Mouse (Mus musculus) liver, embryonic 12.5 days (tissue): Measurements from ENCODE around the gene Nbr1. TPM values are rescaled to one million over a fixed set of nuclear protein-coding genes. Genes with fewer than 3 reads are reported as not detected.

Experiments
- ATAC-seq: fragments of 200-750 bp; cut with Nextera tagmentation; 2 replicates; pipeline ENCODE4 v1.8.0; 2017; ENCODE audit warnings: moderate number of reproducible peaks, mild to moderate bottlenecking, moderate library complexity
- H3K27ac ChIP-seq: fragments of 300-500 bp; sonication (generic); 2 replicates; pipeline ENCODE4 v1.5.1; 2016; ENCODE audit warnings: mild to moderate bottlenecking
- H3K27me3 ChIP-seq: fragments of 300-500 bp; sonication (generic); replicated peaks from 2 replicates; pipeline ENCODE4 v1.6.1; 2016; ENCODE audit warnings: mild to moderate bottlenecking, moderate library complexity
- H3K36me3 ChIP-seq: fragments of 300-500 bp; sonication (generic); 2 replicates; pipeline ENCODE4 v1.6.1; 2016; ENCODE audit warnings: mild to moderate bottlenecking, moderate library complexity
- H3K4me1 ChIP-seq: fragments of 300-500 bp; sonication (generic); 2 replicates; pipeline ENCODE4 v1.6.1; 2016
- H3K4me2 ChIP-seq: fragments of 300-500 bp; sonication (generic); 2 replicates; pipeline ENCODE4 v1.6.1; 2016; ENCODE audit warnings: mild to moderate bottlenecking, moderate library complexity
- H3K4me3 ChIP-seq: fragments of 300-500 bp; sonication (generic); 2 replicates; pipeline ENCODE4 v1.5.1; 2016; ENCODE audit warnings: mild to moderate bottlenecking, moderate library complexity
- H3K9ac ChIP-seq: fragments of 300-500 bp; sonication (generic); 2 replicates; pipeline ENCODE4 v1.6.1; 2016; ENCODE audit warnings: mild to moderate bottlenecking, moderate library complexity
- H3K9me3 ChIP-seq: fragments of 300-500 bp; sonication (generic); replicated peaks from 2 replicates; pipeline ENCODE4 v1.6.1; 2016; ENCODE audit warnings: mild to moderate bottlenecking, moderate library complexity
- WGBS: fragments of 180-500 bp; shearing (Covaris S2); methylation state at CpG from one replicate; pipeline ENCODE4 v1.1.7; 2016; ENCODE audit not compliant: insufficient replicate concordance; 5-methylcytosine and 5-hydroxymethylcytosine counted together
- polyA plus RNA-seq: library from polyadenylated mRNA; unstranded; fragments of >200 nt; fragmentation: Nextera tagmentation; extraction: Ambion mirVana; gene quantifications from 2 replicates; pipeline ENCODE4 v1.2.1, GENCODE M21; 2016

Gene Nbr1
- 45.1 and 47.9 TPM in 2 replicates for polyA plus RNA-seq

DNA sequence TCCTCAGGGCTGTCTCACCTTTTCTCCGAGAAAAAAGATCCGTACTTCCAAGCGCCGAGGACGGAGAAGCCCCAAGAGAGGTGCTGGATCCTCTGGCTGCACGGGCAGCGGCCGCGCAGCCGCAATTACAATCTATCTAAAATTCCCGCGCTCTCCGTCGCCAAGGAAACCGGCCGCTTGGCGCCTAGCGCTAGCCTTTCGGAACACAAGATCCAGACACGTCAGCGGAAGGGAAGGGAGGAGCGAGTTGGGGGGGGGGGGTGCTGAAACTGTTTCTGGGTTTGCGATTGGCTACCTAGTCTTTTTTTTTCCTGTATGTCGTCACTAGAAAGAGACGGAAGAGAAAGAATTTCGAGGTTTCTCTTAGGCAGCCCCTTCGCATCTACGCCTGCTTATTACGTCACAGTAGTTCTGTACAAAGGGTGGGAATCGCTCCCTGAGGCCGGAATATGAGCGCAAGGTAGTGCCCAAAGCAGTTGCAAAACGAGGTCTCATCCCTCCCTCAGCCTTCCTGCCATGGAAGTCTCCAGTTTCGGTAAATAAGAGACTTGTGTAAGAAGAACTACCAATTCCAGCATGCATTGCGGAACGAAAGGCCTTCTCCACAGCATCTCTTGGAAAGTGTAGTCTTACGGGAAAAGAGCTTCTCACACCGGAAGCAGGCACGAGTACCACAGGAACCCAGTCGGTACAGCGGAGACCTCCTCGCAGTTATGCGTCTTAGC is at the start of gene Nbr1, which contains the start of gene Brca1:
TSS of gene Nbr1 (plus strand) at position 399 of the 725 bp plus-strand sequence.
TSS of gene Brca1 (minus strand) at position 205 of the 725 bp plus-strand sequence.
- WGBS, result 2% methylated on average over 43 of the region's 43 CpGs
- Histone ChIP-seq H3K9ac (peak within 1 kb of the TSS; percentile 89), H3K4me3 (peak within 1 kb of the TSS; percentile 74), H3K4me2 (peak within 1 kb of the TSS; percentile 85), H3K4me1 (peaks cover 31% of the 10 kb centered on the region), H3K36me3 (peaks cover 51% of the 10 kb centered on the region), H3K27ac (peak within 1 kb of the TSS; percentile 93), H3K9me3 (no peaks in the 10 kb centered on the region), H3K27me3 (no peaks in the 10 kb centered on the region)
- peak; percentile 74 for ATAC-seq

DNA sequence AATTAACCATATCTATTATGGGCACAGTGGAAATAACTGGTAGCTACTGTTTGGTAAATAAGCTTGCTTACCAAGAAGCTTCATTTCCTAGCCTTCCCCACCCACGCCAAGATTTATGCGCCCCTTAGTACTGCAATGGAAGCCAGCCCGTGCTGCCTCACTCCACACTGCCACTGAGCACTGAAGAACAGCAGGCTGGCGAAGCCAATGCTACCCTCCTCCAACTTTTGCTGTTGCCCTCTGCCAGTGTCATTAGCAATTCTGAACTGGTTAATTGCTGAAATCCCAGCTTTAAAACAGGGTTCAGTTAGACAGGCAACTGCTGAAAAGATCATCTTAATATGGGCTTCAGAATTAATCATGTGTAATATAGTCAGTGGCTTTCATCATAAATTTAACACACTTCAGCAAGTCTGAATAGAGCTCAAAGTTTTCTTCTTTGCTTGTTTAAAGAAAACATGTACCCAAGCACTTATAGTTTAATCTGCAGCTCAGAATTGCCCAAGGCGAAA is 45.6 kb upstream of the Nbr1 start:
- H3K4me2 ChIP-seq, result no peak overlapping the region
- H3K4me1 ChIP-seq, result peaks cover 7% of the 10 kb centered on the region; the same call in 1 of the 2 replicates
- H3K36me3 ChIP-seq, result peaks cover 96% of the 10 kb centered on the region
- ATAC-seq, result no peak
- no peak overlapping the region for H3K4me3 ChIP-seq
- no peaks in the 10 kb centered on the region for H3K9me3 ChIP-seq
- no peaks in the 10 kb centered on the region for H3K27me3 ChIP-seq
- H3K9ac ChIP-seq, result no peak overlapping the region
- WGBS, result 89% methylated on average over 5 of the region's 5 CpGs
- no peak overlapping the region for H3K27ac ChIP-seq

DNA sequence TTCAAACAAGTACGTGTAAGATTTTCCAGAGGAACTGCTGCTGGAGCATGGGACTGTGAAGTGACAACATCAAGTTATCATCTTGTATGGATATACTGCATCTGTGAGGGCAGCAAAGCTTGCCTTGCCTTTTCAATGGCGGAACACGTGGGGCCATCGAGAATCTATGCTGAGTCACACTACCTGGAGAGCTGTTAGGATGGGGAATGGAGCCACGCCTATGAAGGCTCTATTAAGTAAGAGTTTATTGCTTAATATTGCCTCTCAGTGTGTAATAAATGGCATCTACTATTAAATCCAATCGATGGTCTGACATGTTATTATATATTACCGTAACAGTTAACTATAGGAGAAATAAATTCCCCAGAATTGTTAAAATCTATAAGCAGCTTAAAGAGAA is 44.9 kb upstream of the Nbr1 start:
- Histone ChIP-seq H3K9me3 (no peaks in the 10 kb centered on the region), H3K27me3 (no peaks in the 10 kb centered on the region), H3K4me1 (peaks cover 7% of the 10 kb centered on the region; the same call in 1 of the 2 replicates), H3K36me3 (peaks cover 96% of the 10 kb centered on the region), H3K4me2 (no peak overlapping the region), H3K4me3 (no peak overlapping the region), H3K9ac (no peak overlapping the region), H3K27ac (no peak overlapping the region)
- ATAC-seq, result no peak
- 82% methylated on average over 7 of the region's 7 CpGs for WGBS

DNA sequence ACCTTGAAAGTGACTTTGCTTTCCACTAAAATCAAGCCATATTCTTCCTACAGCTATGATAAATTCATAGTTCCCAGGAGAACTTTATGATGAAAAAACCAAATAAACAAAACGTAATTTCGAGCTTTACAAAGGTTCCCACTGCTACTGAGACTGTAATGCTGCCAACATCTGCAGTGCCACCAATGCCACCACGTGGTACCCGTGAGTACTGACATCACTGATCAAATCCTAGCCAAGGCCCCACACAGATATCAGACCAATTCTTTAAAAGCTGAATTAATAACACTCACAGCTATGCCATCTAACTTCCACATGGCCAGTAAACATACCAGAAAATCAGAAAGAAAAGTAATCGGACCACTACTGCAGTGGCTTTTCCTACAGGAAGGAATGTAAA is 33.0 kb upstream of the Nbr1 start:
- 80% methylated on average over 5 of the region's 5 CpGs for WGBS
- Histone ChIP-seq H3K9me3 (no peaks in the 10 kb centered on the region; the same call in 1 of the 2 replicates), H3K36me3 (peaks cover 92% of the 10 kb centered on the region), H3K4me3 (no peak overlapping the region), H3K4me1 (no peaks in the 10 kb centered on the region), H3K4me2 (no peak overlapping the region), H3K27ac (no peak overlapping the region), H3K9ac (no peak overlapping the region), H3K27me3 (no peaks in the 10 kb centered on the region)
- ATAC-seq, result no peak

DNA sequence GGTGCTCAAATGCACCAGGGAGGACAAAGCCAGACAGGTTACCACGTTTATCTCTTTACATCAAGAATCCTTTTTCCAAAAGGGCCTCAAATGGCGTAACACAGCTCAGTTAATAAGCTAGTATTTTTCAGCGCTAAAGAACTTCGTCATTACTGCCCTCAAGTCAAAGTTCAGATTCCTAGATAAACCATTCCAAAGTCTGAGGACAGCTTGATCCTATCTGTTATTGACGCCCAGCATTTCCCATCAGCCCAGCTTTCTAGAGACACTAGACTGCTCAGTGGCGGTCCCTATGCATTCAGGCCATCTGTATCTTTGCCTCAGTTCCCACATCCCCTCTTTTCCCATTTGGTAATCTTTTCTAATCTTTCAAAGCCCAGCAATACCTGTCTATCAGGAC is 32.6 kb upstream of the Nbr1 start:
- H3K36me3 ChIP-seq, result peaks cover 92% of the 10 kb centered on the region
- H3K9me3 ChIP-seq, result no peaks in the 10 kb centered on the region
- no peak for ATAC-seq
- H3K4me2 ChIP-seq, result no peak overlapping the region
- 88% methylated on average over 6 of the region's 6 CpGs for WGBS
- H3K4me3 ChIP-seq, result no peak overlapping the region
- no peaks in the 10 kb centered on the region for H3K4me1 ChIP-seq
- H3K9ac ChIP-seq, result no peak overlapping the region
- H3K27ac ChIP-seq, result no peak overlapping the region
- H3K27me3 ChIP-seq, result no peaks in the 10 kb centered on the region

DNA sequence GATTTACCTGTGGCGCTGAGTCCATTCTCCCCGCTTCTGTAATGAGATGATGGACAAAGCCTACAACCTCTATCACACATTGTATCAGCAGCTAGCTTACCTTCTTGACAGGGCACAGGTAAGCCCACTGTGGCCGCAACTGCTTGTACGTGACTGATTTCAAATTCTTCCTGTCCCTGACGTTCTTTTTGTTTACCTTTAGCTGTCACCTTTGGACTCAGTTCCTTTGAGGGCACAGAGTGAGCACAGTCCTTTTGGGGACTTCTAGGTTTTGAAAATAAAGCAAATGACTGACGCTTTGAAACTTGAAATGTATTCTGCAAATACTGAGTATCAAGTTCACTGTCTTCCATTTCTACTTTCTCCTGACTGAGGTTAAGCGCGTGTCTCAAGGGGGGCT is 27.5 kb upstream of the Nbr1 start:
- H3K27ac ChIP-seq, result no peak overlapping the region
- no peaks in the 10 kb centered on the region for H3K4me1 ChIP-seq
- no peaks in the 10 kb centered on the region for H3K27me3 ChIP-seq
- no peaks in the 10 kb centered on the region for H3K9me3 ChIP-seq
- no peak overlapping the region for H3K9ac ChIP-seq
- H3K4me2 ChIP-seq, result no peak overlapping the region
- WGBS, result 89% methylated on average over 8 of the region's 8 CpGs
- no peak overlapping the region for H3K4me3 ChIP-seq
- no peak for ATAC-seq
- peaks cover 95% of the 10 kb centered on the region for H3K36me3 ChIP-seq

DNA sequence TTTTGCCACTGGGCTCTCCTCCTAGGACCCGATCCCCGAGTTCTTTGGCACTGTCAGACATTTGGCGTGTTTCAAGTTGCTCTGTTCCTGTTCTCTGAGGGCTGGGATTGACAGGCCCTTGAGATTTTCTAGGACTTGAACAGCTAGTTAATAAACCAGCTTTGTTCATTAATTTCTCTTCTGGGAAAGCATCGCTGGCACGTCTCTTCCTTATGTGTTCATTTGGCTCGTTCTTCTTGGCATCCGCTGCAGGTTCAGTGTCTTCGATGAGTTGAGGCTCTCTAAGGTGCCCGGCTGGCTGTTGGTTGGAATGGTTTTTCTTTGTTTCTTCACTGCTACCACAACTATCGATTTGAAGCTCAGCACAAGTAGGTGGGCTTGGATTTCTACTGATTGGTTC is 26.9 kb upstream of the Nbr1 start:
- Histone ChIP-seq H3K4me2 (no peak overlapping the region), H3K9ac (no peak overlapping the region), H3K36me3 (peaks cover 95% of the 10 kb centered on the region), H3K4me3 (no peak overlapping the region), H3K27me3 (no peaks in the 10 kb centered on the region), H3K27ac (no peak overlapping the region), H3K9me3 (no peaks in the 10 kb centered on the region), H3K4me1 (no peaks in the 10 kb centered on the region)
- WGBS, result 92% methylated on average over 10 of the region's 10 CpGs
- no peak for ATAC-seq

DNA sequence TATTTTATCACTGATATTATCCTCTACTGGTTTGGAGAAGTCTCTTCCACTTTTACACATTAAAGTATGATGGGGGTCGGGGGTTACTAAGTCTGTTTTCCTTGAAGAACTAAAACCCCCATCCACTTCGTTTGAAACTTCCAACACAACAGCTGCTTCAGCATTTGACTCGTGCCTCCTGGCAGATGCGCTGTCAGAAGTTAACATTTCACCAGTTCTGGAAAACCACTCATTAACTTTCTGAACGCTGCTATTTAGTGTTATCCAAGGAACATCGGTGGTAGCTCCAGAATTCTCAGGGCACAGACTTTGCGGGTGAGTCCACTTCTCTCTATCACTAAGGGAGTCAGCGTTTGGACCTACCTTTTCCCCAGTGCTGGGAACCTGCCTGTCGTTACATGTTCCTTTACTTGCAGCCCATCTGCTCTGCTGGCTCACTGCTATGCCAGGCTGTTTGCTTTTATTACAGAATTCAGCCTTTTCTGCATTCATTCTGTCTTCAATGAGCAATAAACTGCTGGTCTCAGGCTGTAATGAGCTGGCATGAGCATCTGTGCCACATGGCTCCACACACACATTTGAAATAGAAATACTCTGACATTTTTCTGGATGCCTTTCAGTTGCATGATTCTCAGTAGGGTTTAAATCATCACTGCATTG is 25.9 kb upstream of the Nbr1 start:
- Histone ChIP-seq H3K36me3 (peaks cover 97% of the 10 kb centered on the region), H3K9me3 (no peaks in the 10 kb centered on the region), H3K9ac (no peak overlapping the region), H3K4me2 (no peak overlapping the region), H3K4me3 (no peak overlapping the region), H3K27me3 (no peaks in the 10 kb centered on the region), H3K27ac (no peak overlapping the region), H3K4me1 (no peaks in the 10 kb centered on the region)
- WGBS, result 87% methylated on average over 9 of the region's 9 CpGs
- ATAC-seq, result no peak

DNA sequence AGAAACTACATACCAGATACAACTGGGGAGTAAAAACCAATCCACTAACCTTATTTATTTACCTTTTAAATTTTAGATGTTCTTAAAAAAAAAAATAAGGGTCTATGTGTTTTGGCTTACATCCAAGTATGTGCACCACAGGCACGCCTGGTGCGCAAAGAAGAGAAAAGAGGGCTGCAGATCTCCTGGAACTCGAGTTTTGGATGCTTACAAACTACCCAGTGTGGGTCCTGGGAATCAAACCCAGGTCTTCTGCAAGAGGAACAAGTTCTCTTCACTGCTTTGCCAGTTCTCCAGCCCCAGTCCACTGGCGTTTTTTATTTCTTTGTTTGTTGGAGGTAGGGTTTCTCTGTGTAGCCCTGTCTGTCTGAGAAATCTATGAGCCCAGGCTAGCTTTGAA is 25.3 kb upstream of the Nbr1 start:
- Histone ChIP-seq H3K4me2 (no peak overlapping the region), H3K4me3 (no peak overlapping the region), H3K36me3 (peaks cover 99% of the 10 kb centered on the region), H3K27ac (no peak overlapping the region), H3K4me1 (no peaks in the 10 kb centered on the region), H3K27me3 (no peaks in the 10 kb centered on the region), H3K9ac (no peak overlapping the region), H3K9me3 (no peaks in the 10 kb centered on the region)
- ATAC-seq, result no peak
- 82% methylated on average over 4 of the region's 4 CpGs for WGBS

DNA sequence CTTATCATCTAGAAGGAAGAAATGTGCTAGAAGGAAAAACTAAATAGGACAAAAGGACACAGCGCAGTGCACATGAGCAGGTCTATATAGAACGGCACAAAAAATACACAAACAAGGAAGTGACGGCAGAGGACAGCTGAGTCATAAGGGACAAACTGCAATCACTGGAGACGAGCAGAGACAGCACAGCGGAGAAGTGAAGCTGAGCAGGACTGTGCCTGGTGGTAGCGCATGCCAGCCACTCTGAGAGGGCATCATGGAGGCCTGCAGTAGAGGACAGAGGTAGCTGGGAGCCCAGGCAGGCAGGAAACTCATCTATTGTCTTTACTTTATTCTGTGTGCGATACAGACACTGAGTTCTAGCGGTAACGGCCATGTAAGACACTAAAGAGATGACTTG is 8.4 kb upstream of the Nbr1 start:
- H3K9me3 ChIP-seq, result no peaks in the 10 kb centered on the region
- H3K4me3 ChIP-seq, result no peak overlapping the region
- H3K9ac ChIP-seq, result no peak overlapping the region
- ATAC-seq, result no peak
- no peaks in the 10 kb centered on the region for H3K27me3 ChIP-seq
- peaks cover 96% of the 10 kb centered on the region for H3K36me3 ChIP-seq
- H3K4me2 ChIP-seq, result no peak overlapping the region
- peaks cover 10% of the 10 kb centered on the region; the same call in 1 of the 2 replicates for H3K4me1 ChIP-seq
- no peak overlapping the region for H3K27ac ChIP-seq
- 77% methylated on average over 9 of the region's 9 CpGs for WGBS

DNA sequence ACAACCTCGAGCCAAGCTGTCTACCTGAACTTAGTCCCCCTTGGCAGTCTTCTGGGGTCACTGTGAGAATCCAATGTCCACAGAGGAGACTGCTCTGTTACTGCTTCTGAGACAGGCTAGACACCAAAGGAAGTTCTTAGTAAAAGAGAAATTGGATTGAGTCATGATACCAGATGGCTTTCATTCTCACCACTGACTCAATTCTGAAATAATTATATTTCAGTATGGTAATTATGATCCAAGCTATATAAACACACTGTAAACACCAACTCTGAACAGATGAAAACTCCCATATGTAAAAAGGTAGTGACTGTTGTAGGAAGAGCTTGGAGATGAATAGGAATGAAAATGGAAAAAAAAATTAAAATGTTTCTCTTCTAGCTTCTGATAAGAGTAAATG is 7.8 kb upstream of the Nbr1 start:
- H3K36me3 ChIP-seq, result peaks cover 96% of the 10 kb centered on the region
- H3K9ac ChIP-seq, result no peak overlapping the region; the same call in 1 of the 2 replicates
- ATAC-seq, result no peak
- no peaks in the 10 kb centered on the region for H3K27me3 ChIP-seq
- WGBS, result 68% methylated on average over 1 of the region's 1 CpGs
- H3K9me3 ChIP-seq, result no peaks in the 10 kb centered on the region
- no peak overlapping the region for H3K4me3 ChIP-seq
- peaks cover 10% of the 10 kb centered on the region; the same call in 1 of the 2 replicates for H3K4me1 ChIP-seq
- H3K27ac ChIP-seq, result no peak overlapping the region
- no peak overlapping the region for H3K4me2 ChIP-seq

DNA sequence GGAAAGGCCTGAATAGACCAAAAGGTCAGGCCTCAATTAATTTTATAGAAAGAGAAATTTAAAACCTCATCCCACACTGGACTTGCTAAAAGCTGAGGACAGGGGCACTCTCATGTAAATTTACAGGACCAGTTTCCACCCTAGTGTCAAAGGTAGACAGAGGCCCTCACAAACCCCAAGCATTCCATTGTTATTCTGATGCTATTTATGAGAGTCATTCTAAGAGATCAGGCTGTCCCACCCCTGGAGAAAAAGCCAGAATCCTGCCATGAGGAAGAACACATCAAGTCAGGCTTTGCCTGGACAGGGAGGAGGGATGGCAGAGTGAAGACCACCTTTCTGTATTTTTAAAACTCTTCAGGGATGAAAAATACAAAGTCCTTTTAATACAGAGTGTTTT is 3.4 kb upstream of the Nbr1 start:
- H3K9ac ChIP-seq, result no peak overlapping the region
- H3K4me2 ChIP-seq, result no peak overlapping the region
- no peak overlapping the region for H3K27ac ChIP-seq
- no peak for ATAC-seq
- no peaks in the 10 kb centered on the region for H3K9me3 ChIP-seq
- H3K36me3 ChIP-seq, result peaks cover 66% of the 10 kb centered on the region
- no peaks in the 10 kb centered on the region for H3K27me3 ChIP-seq
- H3K4me3 ChIP-seq, result no peak overlapping the region
- peaks cover 21% of the 10 kb centered on the region for H3K4me1 ChIP-seq
